Mouse (Mus musculus) intestine, embryonic 14.5 days (tissue): ENCODE results near the gene A230072I06Rik. TPM values are rescaled to one million over a fixed set of nuclear protein-coding genes. Genes with fewer than 3 reads are reported as not detected.

Source experiments
- ATAC-seq: fragments of 200-750 bp; cut with Nextera tagmentation; replicated peaks from 2 replicates; pipeline ENCODE4 v1.8.0; 2017; ENCODE audit warnings: low read depth, moderate number of reproducible peaks, moderate TSS enrichment, moderate library complexity; ENCODE audit not compliant: low FRiP score, low TSS enrichment
- DNase-seq: peaks from one replicate; pipeline ENCODE4 v3.0.0-alpha.2; 2018; ENCODE audit warnings: low spot score
- H3K27ac ChIP-seq: fragments of 300-500 bp; sonication (generic); 2 replicates; pipeline ENCODE4 v1.5.1; 2014; ENCODE audit warnings: low read depth, mild to moderate bottlenecking, control low read depth
- H3K27me3 ChIP-seq: fragments of 300-500 bp; sonication (generic); replicated peaks from 2 replicates; pipeline ENCODE4 v1.6.1; 2014; ENCODE audit warnings: low read length, control low read depth; ENCODE audit not compliant: control insufficient read depth, insufficient read depth
- H3K36me3 ChIP-seq: fragments of 300-500 bp; sonication (generic); 2 replicates; pipeline ENCODE4 v1.6.1; 2014; ENCODE audit warnings: low read length, control low read depth; ENCODE audit not compliant: control insufficient read depth, insufficient read depth
- H3K4me1 ChIP-seq: fragments of 300-500 bp; sonication (generic); replicated peaks from 2 replicates; pipeline ENCODE4 v1.6.1; 2014; ENCODE audit warnings: low read length, control low read depth, mixed read lengths; ENCODE audit not compliant: control insufficient read depth, insufficient read depth
- H3K4me2 ChIP-seq: fragments of 300-500 bp; sonication (generic); 2 replicates; pipeline ENCODE4 v1.6.1; 2014; ENCODE audit warnings: low read length
- H3K4me3 ChIP-seq: fragments of 300-500 bp; sonication (generic); 2 replicates; pipeline ENCODE4 v1.5.1; 2014; ENCODE audit warnings: low read depth, low read length, control low read depth, mixed read lengths
- H3K9ac ChIP-seq: fragments of 300-500 bp; sonication (generic); 2 replicates; pipeline ENCODE4 v1.6.1; 2014; ENCODE audit warnings: mild to moderate bottlenecking, low read length
- H3K9me3 ChIP-seq: fragments of 300-500 bp; sonication (generic); 2 replicates; pipeline ENCODE4 v1.6.1; 2016; ENCODE audit warnings: low read length, control low read depth; ENCODE audit not compliant: control insufficient read depth
- WGBS: fragments of 180-500 bp; shearing (Covaris S2); extraction: QIAGEN DNeasy Blood & Tissue Kit; methylation state at CpG from one replicate; pipeline ENCODE4 v1.1.7; 2014; 5-methylcytosine and 5-hydroxymethylcytosine counted together
- polyA plus RNA-seq: library from polyadenylated mRNA; unstranded; fragments of >200 nt; fragmentation: Nextera tagmentation; extraction: Ambion mirVana; gene quantifications from 2 replicates; pipeline ENCODE4 v1.2.1, GENCODE M21; 2014

The A230072I06Rik gene
- polyA plus RNA-seq, result 0.16 TPM in 1 of 2 replicates, not detected in the other

DNA sequence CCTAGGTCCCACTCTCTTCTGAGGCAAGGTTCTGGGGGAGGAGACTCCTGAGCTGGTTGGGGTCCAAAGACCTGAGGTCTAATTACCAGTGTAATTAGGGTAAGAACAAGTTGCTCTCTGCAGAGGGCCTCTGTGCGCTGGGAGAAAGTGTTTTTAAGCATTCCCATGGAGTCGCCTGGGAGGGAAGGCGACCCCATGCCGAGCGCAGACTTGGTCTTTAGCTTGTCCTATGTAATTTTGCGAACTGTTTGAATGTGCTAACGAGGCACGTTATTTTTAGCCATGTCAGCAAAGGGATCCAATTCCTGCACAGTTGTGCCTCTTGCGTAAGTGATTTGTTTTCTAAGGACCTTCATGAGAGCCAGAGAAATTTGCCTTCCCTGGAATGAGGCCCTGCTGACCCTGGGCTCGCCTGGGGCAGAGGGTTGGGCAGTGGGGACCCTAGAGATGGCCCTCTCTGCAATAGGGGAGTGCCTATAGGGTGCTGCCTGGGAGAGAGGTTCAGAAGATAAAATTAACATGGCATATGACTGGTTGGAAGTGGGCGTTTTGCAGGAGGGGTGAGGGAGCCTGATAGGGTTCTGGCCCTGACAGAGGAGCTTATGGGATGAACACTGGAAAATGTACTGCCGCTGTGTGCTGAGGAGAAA lies at the start of gene A230072I06Rik:
Gene A230072I06Rik, plus strand, starts transcription at position 157 of the 650 bp plus-strand sequence.
- Histone ChIP-seq H3K9ac (no peak within 1 kb of the TSS), H3K4me3 (no peak within 1 kb of the TSS), H3K27ac (no peak within 1 kb of the TSS; the same call in 1 of the 2 replicates)

DNA sequence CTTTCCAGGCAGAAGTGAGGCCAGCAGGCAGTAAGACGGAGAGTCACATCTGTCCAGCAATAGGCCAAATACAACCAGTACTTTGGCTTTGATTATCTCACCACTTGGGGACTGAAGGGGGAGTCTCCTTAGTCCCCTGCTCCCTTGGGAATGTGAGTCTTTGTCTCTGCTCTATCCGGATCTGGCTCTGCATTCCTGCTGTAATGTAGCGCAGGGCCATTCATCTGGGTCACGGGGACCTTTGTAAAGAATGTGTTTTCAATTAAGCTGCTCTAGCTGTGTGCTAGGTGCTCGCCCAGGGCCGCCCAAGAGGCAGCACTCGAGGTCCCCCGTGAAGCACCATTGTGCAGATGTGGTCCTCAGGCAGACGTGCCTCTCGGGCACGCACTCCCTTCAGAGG lies 44.6 kb upstream of the A230072I06Rik start:
- no peak overlapping the region for H3K4me2 ChIP-seq
- no peaks in the 10 kb centered on the region for H3K27me3 ChIP-seq
- H3K36me3 ChIP-seq, result no peaks in the 10 kb centered on the region
- no peak overlapping the region for H3K4me3 ChIP-seq
- H3K9me3 ChIP-seq, result no peaks in the 10 kb centered on the region
- 56% methylated on average over 11 of the region's 11 CpGs for WGBS
- no peak overlapping the region for H3K27ac ChIP-seq
- DNase-seq, result no peak
- no peaks in the 10 kb centered on the region for H3K4me1 ChIP-seq
- no peak overlapping the region for H3K9ac ChIP-seq
- no peak for ATAC-seq

More for the DNA sequence above, at the start of gene A230072I06Rik:
- no peak for DNase-seq
- 55% methylated on average over 12 of the region's 12 CpGs for WGBS
- peaks cover 13% of the 10 kb centered on the region for H3K4me1 ChIP-seq
- no peak for ATAC-seq
- no peaks in the 10 kb centered on the region for H3K27me3 ChIP-seq
- H3K4me2 ChIP-seq, result no peak within 1 kb of the TSS
- H3K36me3 ChIP-seq, result no peaks in the 10 kb centered on the region
- H3K9me3 ChIP-seq, result no peaks in the 10 kb centered on the region

DNA sequence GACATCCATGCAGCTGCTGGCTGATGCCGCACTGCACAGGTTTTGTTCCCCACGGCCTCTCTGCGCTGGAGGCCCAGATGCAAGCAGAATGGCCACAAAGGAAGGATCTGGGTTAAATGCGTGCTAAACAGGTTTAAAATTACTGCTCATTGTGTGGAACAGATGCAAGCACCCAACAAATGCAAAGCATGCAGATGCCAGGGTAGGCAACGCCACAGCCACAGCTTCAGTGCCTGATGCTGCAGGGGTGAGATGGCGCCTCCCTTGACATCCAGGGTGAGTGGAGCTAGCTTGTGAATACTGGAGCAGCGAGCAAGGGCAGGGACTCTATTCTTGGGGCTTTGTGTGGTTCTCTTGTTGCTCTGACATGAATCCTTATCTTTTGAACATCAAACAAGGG lies 39.8 kb upstream of the A230072I06Rik start:
- H3K27ac ChIP-seq, result no peak overlapping the region
- H3K36me3 ChIP-seq, result no peaks in the 10 kb centered on the region
- no peak overlapping the region for H3K4me3 ChIP-seq
- no peaks in the 10 kb centered on the region for H3K4me1 ChIP-seq
- no peak overlapping the region for H3K4me2 ChIP-seq
- DNase-seq, result no peak
- H3K9ac ChIP-seq, result no peak overlapping the region
- 81% methylated on average over 7 of the region's 7 CpGs for WGBS
- no peak for ATAC-seq
- H3K9me3 ChIP-seq, result no peaks in the 10 kb centered on the region
- H3K27me3 ChIP-seq, result no peaks in the 10 kb centered on the region

DNA sequence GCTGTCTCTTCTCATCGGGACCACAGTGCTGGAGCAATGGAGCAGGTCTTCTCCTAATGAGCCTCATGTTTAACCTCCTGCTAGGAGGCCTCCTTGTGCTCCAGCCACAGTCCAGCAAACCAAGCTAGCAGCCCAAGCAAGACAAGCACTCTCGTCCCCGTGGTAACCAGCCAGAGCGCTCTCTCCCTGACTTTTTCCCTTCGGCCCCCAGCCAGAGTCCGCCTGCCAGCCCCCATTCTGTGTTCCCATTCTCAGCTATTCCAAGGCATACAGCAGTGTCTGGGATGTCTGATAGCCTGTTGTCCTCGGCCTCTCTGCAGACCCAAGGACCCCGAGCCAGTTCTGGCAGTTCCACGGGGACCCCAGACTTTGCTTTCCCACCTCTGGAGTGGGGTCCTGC lies 38.5 kb upstream of the A230072I06Rik start:
- H3K9ac ChIP-seq, result no peak overlapping the region
- no peaks in the 10 kb centered on the region for H3K9me3 ChIP-seq
- WGBS, result 56% methylated on average over 9 of the region's 9 CpGs
- no peaks in the 10 kb centered on the region for H3K27me3 ChIP-seq
- no peak overlapping the region for H3K4me3 ChIP-seq
- DNase-seq (no peak), ATAC-seq (no peak)
- H3K36me3 ChIP-seq, result no peaks in the 10 kb centered on the region
- no peak overlapping the region for H3K4me2 ChIP-seq
- H3K27ac ChIP-seq, result no peak overlapping the region
- H3K4me1 ChIP-seq, result no peaks in the 10 kb centered on the region

DNA sequence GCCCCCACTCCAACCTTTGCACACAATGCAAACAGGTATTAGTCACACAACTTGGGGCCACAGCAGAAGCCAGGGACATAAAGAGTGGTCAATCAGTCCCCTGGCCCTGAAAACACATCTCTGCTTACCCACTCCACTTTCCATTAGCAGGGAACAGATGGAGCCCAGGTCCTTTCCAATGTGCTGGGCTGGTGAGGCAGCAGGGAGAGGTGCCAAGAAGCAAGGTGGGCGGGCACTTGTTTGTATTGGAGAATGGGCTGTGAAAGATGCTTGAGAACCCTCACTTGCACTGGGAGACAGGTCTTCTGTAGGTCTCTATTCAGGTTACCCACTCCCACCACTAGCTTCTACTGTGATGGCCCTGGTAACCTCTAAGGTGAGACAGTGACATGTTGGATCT lies 34.9 kb upstream of the A230072I06Rik start:
- H3K9ac ChIP-seq, result no peak overlapping the region
- WGBS, result 86% methylated on average over 1 of the region's 1 CpGs
- ATAC-seq (no peak), DNase-seq (no peak)
- no peaks in the 10 kb centered on the region for H3K36me3 ChIP-seq
- no peaks in the 10 kb centered on the region for H3K27me3 ChIP-seq
- no peaks in the 10 kb centered on the region for H3K9me3 ChIP-seq
- H3K4me2 ChIP-seq, result no peak overlapping the region
- H3K4me1 ChIP-seq, result no peaks in the 10 kb centered on the region
- H3K27ac ChIP-seq, result no peak overlapping the region
- no peak overlapping the region for H3K4me3 ChIP-seq

DNA sequence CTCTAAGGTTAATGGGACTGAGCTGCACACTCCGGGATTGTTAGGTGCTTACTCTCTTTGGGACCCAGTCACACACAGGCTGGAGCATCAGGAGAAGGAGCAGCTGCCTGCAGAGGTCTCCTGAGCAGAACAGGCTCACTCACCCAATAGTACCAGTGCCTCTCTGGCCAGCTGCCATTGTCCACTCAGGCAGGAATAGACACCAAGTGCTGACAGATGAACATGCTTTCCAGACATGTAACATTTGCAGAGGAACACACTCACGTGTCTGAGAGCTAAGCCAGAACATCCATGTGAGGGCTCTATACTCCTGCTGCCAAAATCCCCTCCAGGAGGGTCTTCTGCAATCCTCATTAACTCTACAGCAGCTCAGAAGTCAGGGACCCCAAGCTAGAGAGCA lies 18.7 kb upstream of the A230072I06Rik start:
- Histone ChIP-seq H3K9me3 (no peaks in the 10 kb centered on the region), H3K27me3 (no peaks in the 10 kb centered on the region), H3K4me1 (no peaks in the 10 kb centered on the region), H3K4me2 (no peak overlapping the region), H3K9ac (no peak overlapping the region), H3K27ac (no peak overlapping the region), H3K4me3 (no peak overlapping the region), H3K36me3 (no peaks in the 10 kb centered on the region)
- 69% methylated on average over 2 of the region's 2 CpGs for WGBS
- no peak for ATAC-seq
- DNase-seq, result no peak

DNA sequence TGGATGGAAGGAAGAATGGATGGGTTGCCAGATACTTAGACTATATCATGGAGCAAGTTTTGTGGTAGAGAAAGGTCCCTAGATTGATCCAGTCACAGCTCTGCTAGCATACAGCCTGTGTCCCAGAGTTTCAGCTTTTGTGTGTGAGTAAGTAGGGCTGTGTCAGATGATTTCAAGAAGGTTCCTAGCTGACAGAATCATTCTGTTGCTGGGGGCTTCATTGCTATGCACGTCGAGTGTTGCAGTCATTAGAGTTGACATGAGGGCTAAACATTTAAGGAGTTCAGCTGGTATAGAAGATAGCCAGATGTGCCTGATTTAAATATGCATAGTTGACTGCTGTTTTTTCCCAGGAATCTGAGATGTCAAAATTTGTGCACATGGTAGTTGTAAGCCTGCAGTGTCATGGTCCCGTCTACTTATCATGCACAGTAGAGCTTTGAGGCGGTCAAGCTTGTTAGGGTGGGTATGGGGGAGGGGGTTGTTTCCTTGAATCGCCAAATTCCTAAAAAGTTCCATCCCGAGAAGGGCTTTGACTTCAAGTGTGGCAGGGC lies 18.1 kb upstream of the A230072I06Rik start:
- no peaks in the 10 kb centered on the region for H3K9me3 ChIP-seq
- no peak overlapping the region for H3K4me3 ChIP-seq
- H3K27ac ChIP-seq, result no peak overlapping the region
- H3K27me3 ChIP-seq, result no peaks in the 10 kb centered on the region
- no peak overlapping the region for H3K4me2 ChIP-seq
- H3K36me3 ChIP-seq, result no peaks in the 10 kb centered on the region
- DNase-seq, result no peak
- no peak overlapping the region for H3K9ac ChIP-seq
- WGBS, result 54% methylated on average over 6 of the region's 6 CpGs
- no peaks in the 10 kb centered on the region for H3K4me1 ChIP-seq
- no peak for ATAC-seq

DNA sequence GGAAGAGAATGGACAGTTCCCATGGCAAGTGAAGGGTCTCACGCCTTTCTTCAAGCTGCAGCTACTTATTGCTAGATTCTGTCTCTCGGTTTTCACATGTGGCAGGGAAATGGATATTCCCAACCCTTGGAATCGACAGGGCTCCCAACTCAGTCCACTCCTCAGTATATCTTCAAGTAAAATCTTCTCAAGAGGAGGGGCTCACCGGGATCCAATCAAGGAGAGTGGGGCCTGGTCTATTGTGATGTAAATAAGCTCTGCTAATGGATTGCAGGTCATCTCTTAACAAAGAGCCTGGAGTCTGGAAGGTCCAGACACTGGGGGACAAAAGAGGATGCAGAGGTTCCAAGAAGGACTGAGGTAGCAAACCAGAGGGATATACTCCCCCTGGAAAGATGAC lies 17.1 kb upstream of the A230072I06Rik start:
- no peak overlapping the region for H3K9ac ChIP-seq
- H3K36me3 ChIP-seq, result no peaks in the 10 kb centered on the region
- H3K4me2 ChIP-seq, result no peak overlapping the region
- 71% methylated on average over 4 of the region's 4 CpGs for WGBS
- no peak overlapping the region for H3K27ac ChIP-seq
- no peaks in the 10 kb centered on the region for H3K27me3 ChIP-seq
- no peak overlapping the region for H3K4me3 ChIP-seq
- no peaks in the 10 kb centered on the region for H3K9me3 ChIP-seq
- DNase-seq, result no peak
- ATAC-seq, result no peak
- H3K4me1 ChIP-seq, result no peaks in the 10 kb centered on the region

DNA sequence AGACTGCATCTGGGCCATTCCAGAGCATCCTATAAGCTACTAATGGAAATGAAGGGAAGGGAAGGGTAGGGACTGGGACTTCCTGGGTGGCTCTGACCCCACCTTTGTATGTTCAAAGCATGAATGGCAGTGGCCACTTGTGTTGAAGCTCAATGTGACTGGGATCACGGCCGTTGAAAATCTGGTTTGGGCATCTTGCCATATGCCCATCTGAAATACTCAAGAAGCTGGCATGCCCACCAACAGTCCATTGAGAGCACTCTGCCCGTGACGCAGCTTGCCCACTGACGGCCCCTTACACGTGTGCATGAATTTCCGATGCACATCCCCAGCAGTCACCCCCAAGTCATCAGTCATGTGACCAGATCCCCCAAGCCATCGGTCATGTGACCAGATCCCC lies 13.6 kb upstream of the A230072I06Rik start:
- H3K4me1 ChIP-seq, result no peaks in the 10 kb centered on the region
- H3K4me2 ChIP-seq, result no peak overlapping the region
- no peaks in the 10 kb centered on the region for H3K9me3 ChIP-seq
- no peak overlapping the region for H3K4me3 ChIP-seq
- no peak for DNase-seq
- H3K27ac ChIP-seq, result no peak overlapping the region
- WGBS, result 94% methylated on average over 8 of the region's 8 CpGs
- H3K27me3 ChIP-seq, result no peaks in the 10 kb centered on the region
- H3K9ac ChIP-seq, result no peak overlapping the region
- no peak for ATAC-seq
- H3K36me3 ChIP-seq, result no peaks in the 10 kb centered on the region
